Mouse (Mus musculus) c-Kit-positive CD71-positive TER-119-negative erythroid progenitor cells, embryonic 14.5 days (primary cell): ENCODE measurements around the gene Foxo4.

Experiments used
- DNase-seq: peaks from one replicate; pipeline ENCODE4 v3.0.0-alpha.2; 2013; ENCODE audit warnings: low read depth

Foxo4 gene

GRCm38 (mm10) chrX:101290111-101290510 lies 35.8 kb downstream of the Foxo4 start:
- DNase-seq: no peak

GRCm38 (mm10) chrX:101299055-101299454 lies 44.7 kb downstream of the Foxo4 start, which contains the start of gene Nlgn3:
Gene Nlgn3 (plus strand): TSS chrX:101299168.
- DNase-seq: no peak

GRCm38 (mm10) chrX:101299473-101300426 lies 45.4 kb downstream of the Foxo4 start:
- DNase-seq: no peak

- DNase-seq: no peak
Measured at GRCm38 (mm10) chrX:101300427-101301030, 46.2 kb downstream of the Foxo4 start.

GRCm38 (mm10) chrX:101301654-101302053 lies 47.3 kb downstream of the Foxo4 start:
- DNase-seq: no peak

GRCm38 (mm10) chrX:101304646-101305045 lies 50.3 kb downstream of the Foxo4 start:
- no peak for DNase-seq

GRCm38 (mm10) chrX:101309299-101309698 lies 55.0 kb downstream of the Foxo4 start:
- no peak for DNase-seq
